Mouse (Mus musculus) urinary bladder, postnatal 36 days (tissue): ENCODE measurements around the gene Brsk2.

ENCODE experiments used
- DNase-seq, 2 experiments: peaks; one replicate each; pipeline ENCODE4 v3.0.0; 2022; ENCODE audit warnings: low spot score in 2 of 2, mixed read lengths in 1 of 2

The Brsk2 gene

DNA sequence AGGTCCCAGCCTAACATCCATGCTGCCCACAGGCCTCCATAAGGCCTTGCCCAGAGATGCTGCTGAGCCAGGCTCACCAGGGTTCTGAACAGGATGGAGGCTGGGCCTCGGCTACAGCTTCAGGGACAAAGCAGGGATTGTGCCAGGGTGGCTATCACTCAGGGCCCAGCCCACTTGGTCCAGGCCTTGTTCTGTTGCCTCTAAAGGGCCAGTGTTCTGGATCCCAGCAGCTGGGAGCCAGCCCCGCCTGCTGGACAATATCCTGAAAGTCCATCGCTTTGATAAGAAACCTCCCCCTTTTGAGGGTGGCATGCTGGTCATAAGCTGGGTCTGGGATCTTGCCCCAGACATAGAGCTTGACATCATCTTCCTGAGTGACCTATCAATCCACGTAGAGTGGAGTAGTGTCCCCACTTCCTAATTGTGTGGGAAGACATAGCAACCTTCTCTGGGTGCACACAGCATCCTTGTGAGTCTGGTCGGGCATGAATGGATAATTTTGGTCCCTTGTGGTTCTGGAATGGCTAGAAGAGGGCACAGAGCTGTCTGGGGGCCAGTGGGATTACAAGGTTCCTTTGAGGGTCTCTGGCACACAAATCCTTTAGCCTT, 6.1 kb downstream of the Brsk2 start:
- DNase-seq, result no peak

- DNase-seq, result no peak
Observed at GRCm38 (mm10) chr7:141956174-141956566, 6.6 kb downstream of the Brsk2 start.

DNA sequence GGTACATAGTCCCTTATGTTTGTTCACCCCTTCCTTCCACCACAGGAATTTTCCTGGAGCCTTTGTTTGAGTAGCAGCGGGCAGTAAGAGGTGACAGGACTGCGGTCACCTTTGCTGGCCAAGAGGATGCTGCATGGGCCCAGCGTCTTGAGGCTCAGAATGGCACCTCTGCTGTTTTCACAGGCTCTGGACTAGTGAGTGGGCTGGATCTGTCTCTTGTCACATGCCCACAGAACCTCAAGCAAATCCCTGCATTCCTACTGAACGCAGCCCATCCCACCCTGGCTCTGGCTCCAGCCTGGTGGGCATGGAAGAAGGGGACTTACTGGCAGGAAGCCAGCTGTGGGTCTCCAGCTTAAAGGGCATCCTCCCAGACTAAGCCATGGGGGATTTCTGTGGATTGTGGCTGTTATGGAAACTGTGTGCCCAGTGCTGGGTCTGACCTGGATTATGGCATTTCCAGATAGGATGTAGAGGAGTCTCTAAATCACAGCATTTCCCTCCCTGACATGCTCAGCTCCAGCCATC, 8.0 kb downstream of the Brsk2 start:
- no peak for DNase-seq

GRCm38 (mm10) chr7:141958211-141958610, 8.7 kb downstream of the Brsk2 start:
- DNase-seq, result no peak

DNA sequence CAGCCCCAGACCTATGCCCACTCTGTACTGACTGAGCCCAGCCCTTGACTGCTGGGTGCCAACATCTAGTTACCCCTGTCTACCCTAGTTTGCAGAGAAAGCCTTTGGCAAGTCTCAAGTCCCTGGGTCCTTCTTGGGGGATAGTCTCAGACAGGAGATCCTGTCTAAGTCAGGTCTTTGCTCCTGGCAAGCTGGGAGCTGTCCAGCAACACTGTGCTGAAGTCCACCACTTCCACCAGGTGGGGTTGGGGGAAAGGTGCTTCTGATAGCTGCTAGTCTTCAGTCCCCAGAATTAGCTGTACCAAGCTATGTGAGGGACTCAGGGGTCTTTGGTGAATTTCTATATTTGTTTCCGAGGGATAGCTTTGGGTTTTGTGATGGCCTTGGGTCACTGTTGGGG, 9.6 kb downstream of the Brsk2 start:
- no peak for DNase-seq

- DNase-seq, result no peak
Observed at GRCm38 (mm10) chr7:141960926-141961325, 11.4 kb downstream of the Brsk2 start.

- DNase-seq, result no peak
Observed at GRCm38 (mm10) chr7:141961491-141961890, 11.9 kb downstream of the Brsk2 start.

DNA sequence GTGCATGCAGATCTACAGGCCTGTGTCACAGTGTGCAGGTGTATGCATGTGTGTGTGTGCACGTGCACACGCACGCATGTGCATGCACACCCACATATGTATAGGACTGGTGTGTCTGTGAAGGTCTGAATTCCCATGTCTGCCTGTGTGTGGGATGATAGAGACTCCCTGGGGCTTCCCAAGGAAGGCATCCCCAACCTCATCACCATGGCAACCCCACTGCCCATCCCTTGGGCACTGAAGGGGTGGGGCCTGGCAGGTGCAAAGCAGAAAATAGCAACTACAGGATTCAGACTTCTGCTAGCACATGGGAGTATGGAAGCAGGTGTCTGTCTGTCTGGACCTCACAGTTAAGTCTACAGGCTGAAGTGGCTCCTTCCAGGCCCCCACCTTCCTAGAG, 13.0 kb downstream of the Brsk2 start:
- no peak for DNase-seq

GRCm38 (mm10) chr7:141966281-141966680, 16.7 kb downstream of the Brsk2 start:
- no peak for DNase-seq

DNA sequence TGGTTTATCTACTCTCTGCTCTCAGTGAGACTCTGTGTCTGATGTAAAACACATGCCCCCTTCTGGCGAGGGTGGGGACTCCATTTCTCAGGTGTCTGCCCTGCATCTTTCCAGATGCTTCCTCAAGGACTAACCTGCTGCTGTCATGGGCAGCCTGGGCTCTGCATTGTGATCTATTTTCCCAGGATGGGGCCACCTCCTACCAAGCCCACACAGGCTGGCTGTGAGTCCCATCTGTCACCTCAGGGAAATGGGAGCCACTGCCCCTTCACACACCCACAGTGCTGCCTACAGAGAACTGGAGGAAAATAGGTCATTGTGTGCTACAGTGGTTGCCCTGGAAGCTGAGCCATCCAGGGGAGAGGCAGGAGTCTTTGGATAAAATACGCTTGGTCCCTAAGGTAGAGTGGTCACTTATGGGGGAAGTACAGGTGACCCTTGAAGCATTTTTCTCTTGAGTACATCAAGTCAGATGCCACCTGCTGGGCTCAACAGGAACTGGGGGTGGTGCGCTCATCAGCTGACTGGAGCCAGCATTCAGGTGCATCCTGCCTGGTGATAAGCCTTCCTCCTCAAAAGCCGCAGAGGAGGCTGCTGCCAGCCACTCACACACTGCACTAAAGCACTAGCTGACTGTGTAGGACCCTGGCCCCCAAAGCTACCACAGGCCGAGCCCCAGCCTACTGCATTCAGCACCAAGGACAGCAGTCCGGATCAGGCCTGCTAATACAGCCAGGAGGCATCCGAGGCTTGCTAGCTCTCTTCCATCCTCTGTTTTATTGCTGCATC, 23.5 kb downstream of the Brsk2 start:
- DNase-seq, result no peak

DNA sequence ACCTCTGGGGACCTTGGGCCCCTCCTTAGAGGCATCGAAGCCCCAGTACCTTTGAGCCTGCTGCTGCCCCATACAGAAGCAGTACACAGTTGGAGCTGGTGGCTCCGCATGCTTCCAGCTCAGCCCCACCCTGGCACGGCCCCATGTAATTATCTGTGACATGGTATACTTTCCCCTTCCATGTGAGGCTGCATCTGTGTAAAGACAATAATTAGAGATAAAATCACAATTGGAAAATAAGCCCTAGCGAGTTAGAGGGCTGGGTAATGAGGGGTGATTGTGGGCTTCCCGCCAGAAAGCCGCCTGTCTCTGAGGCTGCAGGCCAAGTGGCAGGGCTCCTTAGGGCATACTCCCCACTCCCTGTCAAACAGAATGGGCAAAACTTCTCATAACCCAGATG, 28.5 kb downstream of the Brsk2 start:
- no peak for DNase-seq

- no peak for DNase-seq
Observed at GRCm38 (mm10) chr7:141979247-141979646, 29.7 kb downstream of the Brsk2 start.

DNA sequence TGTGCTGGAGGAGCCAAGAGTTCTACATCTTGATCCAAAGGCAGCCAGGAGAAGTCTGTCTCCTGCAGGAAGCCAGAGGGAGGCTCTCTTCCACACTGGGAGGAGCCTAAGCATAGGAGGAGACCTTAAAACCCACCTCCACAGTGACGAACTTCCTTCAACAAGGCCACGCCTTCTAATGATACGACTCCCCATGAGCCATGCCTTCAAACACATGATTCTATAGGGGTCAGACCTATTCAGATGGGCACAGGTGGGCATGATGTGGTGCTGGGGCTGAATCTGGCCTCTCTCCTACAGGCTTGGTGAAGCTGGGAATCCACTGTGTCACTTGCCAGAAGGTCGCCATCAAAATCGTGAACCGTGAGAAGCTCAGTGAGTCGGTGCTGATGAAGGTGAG, 31.7 kb downstream of the Brsk2 start:
- no peak for DNase-seq

- DNase-seq, result no peak
Observed at GRCm38 (mm10) chr7:141988314-141988806, 38.8 kb downstream of the Brsk2 start.

DNA sequence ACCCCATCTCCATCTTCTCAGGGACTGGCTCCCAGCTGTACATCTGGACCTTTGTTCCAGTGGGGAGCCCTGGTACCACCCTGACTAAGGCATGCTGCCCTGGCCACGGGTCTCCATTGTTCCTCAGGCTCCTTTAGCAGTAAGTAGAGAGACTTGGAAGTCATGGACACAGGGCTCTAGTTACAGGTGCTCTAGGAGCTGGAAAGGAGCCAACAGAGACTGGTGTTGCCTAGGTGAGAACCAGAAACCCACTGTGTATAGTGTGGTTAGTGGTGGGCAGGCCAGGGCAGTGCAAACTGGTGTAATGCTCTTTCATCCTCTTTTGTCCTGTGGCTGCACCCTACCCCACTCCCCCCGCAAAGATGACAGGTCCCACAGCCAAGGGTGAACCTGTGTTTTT, 41.6 kb downstream of the Brsk2 start:
- DNase-seq, result no peak

GRCm38 (mm10) chr7:141994121-141994520, 44.6 kb downstream of the Brsk2 start:
- no peak for DNase-seq

- DNase-seq, result no peak
Observed at GRCm38 (mm10) chr7:142000661-142001060, 51.1 kb downstream of the Brsk2 start.

DNA sequence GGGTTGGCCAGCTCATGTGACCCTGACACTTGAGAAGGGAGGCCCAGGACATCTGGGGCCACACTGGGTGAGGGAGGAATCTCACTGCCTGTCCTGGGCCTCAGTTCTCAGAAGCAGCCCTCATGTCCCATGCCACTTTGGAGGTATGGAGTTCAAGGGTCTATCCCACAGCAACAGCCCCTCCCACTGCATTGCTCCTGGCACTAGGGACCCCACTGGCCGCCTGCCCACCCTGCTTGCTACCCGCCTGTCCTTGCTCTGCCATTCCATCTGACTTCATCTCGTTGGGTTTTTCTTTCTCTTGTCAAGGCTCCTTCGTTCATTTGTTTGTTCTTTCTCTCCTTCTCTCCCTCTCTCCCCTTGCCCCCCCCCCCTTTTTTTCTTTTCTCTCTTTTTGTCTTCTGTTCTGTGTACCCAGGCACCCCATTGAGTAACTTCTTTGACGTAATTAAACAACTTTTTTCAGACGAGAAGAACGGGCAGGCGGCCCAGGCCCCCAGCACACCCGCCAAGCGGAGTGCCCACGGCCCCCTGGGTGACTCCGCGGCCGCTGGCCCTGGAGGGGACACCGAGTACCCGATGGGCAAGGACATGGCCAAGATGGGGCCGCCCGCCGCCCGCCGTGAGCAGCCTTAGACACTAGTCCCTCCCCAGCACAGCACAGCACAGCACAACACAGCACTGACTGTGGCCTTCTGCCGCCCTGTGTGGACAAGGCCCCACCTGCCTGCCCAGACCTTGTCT, 52.2 kb downstream of the Brsk2 start:
- no peak for DNase-seq

DNA sequence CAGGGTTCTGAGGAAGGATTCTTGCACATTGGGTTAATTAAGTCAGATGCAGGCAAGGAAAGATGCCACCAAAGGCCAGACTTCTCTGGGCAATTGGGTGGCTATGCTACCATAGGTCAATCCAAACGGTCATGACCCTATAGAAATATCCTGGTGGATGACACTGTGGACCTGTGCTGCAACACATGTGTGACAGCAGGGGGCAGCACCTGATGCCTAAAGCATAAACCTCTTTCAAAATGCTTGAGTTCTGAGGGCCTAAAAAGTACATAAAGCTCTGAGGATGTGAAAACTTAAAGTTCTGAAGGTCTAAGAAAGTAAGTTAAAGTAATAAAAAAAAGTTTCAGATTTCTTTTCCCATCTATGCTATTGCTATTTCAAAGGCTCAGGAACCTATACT, 67.0 kb downstream of the Brsk2 start:
- no peak for DNase-seq

- no peak for DNase-seq
Observed at GRCm38 (mm10) chr7:142019699-142020098, 70.1 kb downstream of the Brsk2 start.

GRCm38 (mm10) chr7:142020827-142021226, 71.3 kb downstream of the Brsk2 start:
- no peak for DNase-seq

DNA sequence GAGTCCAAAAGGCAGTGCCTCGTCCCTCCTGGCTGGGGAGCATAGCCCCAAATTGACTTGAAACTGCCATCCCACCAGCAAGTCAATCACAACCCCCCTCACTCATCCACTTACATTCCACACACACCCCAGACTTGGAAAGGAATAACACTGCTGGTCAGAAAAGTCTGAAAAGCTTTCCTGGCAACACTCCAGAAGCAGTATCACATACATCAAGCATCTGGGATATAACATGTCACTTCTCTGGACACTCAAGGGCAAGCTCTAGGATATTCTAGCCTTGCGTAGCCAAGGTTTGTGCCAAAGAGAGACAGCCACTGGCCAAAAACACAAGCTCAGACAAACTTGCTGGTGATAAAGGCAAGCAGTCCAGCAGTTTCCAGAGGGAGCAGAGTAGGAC, 75.6 kb downstream of the Brsk2 start:
- no peak for DNase-seq
